Mouse (Mus musculus): ENCODE data around the gene Fam126a. TPM values are rescaled to one million over a fixed set of nuclear protein-coding genes. Genes with fewer than 3 reads are reported as not detected.

Fam126a gene
- total and polyA plus RNA-seq, 3 experiments: 9.2 to 44.1 (median 41.3) TPM

GRCm38 (mm10) chr5:24054382-24054781 lies 23.9 kb upstream of the Fam126a start:
- intact Hi-C loops (cut with DNase I): loop anchor here (2.0 kb wide), 1 partner anchor 164 kb away; no protein-coding TSS in a partner anchor
- no peak for DNase-seq
- H3K9ac ChIP-seq (ENCODE audit: low read depth, low read length): no peak overlapping the region
- 86% methylated on average over 3 of the region's 3 CpGs for WGBS
- no peak for TF ChIP-seq EP300 (IDR thresholded peaks at IDR 0.05; ENCODE audit: insufficient read depth, low read depth, low read length)
- TF ChIP-seq CTCF (IDR thresholded peaks at IDR 0.05): peak; percentile 62
- peaks cover 4% of the 10 kb centered on the region for H3K4me1 ChIP-seq (ENCODE audit: control insufficient read depth, insufficient read depth, low read length)
- H3K27me3 ChIP-seq (ENCODE audit: control insufficient read depth, insufficient read depth, low read length): no peaks in the 10 kb centered on the region
- peaks cover 6% of the 10 kb centered on the region; the same call in 1 of the 2 replicates for H3K36me3 ChIP-seq (ENCODE audit: control insufficient read depth, insufficient read depth, low read length)
- peak overlapping the region; percentile 76 for H3K27ac ChIP-seq
- no peak overlapping the region for H3K4me3 ChIP-seq
- no peaks in the 10 kb centered on the region for H3K79me2 ChIP-seq (replicated peaks; ENCODE audit: control insufficient read depth, insufficient read depth, low read length)

- no peaks in the 10 kb centered on the region for H3K27me3 ChIP-seq (ENCODE audit: control insufficient read depth, insufficient read depth, low read length)
- peak overlapping the region; percentile 76 for H3K27ac ChIP-seq
- H3K4me3 ChIP-seq: no peak overlapping the region
- WGBS: 8% methylated on average over 9 of the region's 9 CpGs
- TF ChIP-seq POLR2A (IDR thresholded peaks at IDR 0.05; ENCODE audit: insufficient read depth, low read depth, low read length) (no peak), EP300 (IDR thresholded peaks at IDR 0.05; ENCODE audit: insufficient read depth, low read depth, low read length) (0 out of 2 replicates have a peak, but pooled peaks have one; percentile 47), CTCF (IDR thresholded peaks at IDR 0.05) (no peak)
- intact Hi-C loops (cut with DNase I): loop anchor here (2.0 kb wide), 2 partner anchors 23 to 163 kb away; partner anchors contain the start of gene Fam126a
- H3K36me3 ChIP-seq (ENCODE audit: control insufficient read depth, insufficient read depth, low read length): peaks cover 6% of the 10 kb centered on the region; the same call in 1 of the 2 replicates
- DNase-seq: peak; percentile 41 to 52
- H3K4me1 ChIP-seq (ENCODE audit: control insufficient read depth, insufficient read depth, low read length): peaks cover 4% of the 10 kb centered on the region
- no peak overlapping the region for H3K9ac ChIP-seq (ENCODE audit: low read depth, low read length)
- H3K79me2 ChIP-seq (replicated peaks; ENCODE audit: control insufficient read depth, insufficient read depth, low read length): no peaks in the 10 kb centered on the region
Observed at GRCm38 (mm10) chr5:24053245-24054190, 23.0 kb upstream of the Fam126a start.

- no peak for TF ChIP-seq EP300 (IDR thresholded peaks at IDR 0.05; ENCODE audit: insufficient read depth, low read depth, low read length)
- no peak for TF ChIP-seq POLR2A (IDR thresholded peaks at IDR 0.05; ENCODE audit: insufficient read depth, low read depth, low read length)
- TF ChIP-seq CTCF (IDR thresholded peaks at IDR 0.05): no peak
- Histone ChIP-seq H3K27me3 (ENCODE audit: control insufficient read depth, insufficient read depth, low read length) (no peaks in the 10 kb centered on the region), H3K79me2 (replicated peaks; ENCODE audit: control insufficient read depth, insufficient read depth, low read length) (no peaks in the 10 kb centered on the region), H3K9ac (ENCODE audit: low read depth, low read length) (0 out of 2 replicates have a peak overlapping the region, but pooled peaks have one; percentile 2), H3K4me3 (no peak overlapping the region), H3K4me1 (ENCODE audit: control insufficient read depth, insufficient read depth, low read length) (peaks cover 8% of the 10 kb centered on the region), H3K36me3 (ENCODE audit: control insufficient read depth, insufficient read depth, low read length) (peaks cover 11% of the 10 kb centered on the region; the same call in 1 of the 2 replicates), H3K27ac (peak overlapping the region; percentile 76)
- no peak for DNase-seq
- WGBS: 56% methylated on average over 16 of the region's 16 CpGs
- intact Hi-C loops (cut with DNase I): loop anchor here (2.0 kb wide), 1 partner anchor 21 kb away; the partner anchor contains the start of gene Fam126a
Observed at GRCm38 (mm10) chr5:24051755-24052675, 21.5 kb upstream of the Fam126a start.

GRCm38 (mm10) chr5:24047821-24048220 lies 17.3 kb upstream of the Fam126a start:
- WGBS: 38% methylated on average over 1 of the region's 1 CpGs

GRCm38 (mm10) chr5:24047001-24047400 lies 16.5 kb upstream of the Fam126a start:
- Histone ChIP-seq H3K36me3 (ENCODE audit: control insufficient read depth, insufficient read depth, low read length) (peaks cover 5% of the 10 kb centered on the region; the same call in 1 of the 2 replicates), H3K27ac (peak overlapping the region; percentile 74), H3K27me3 (ENCODE audit: control insufficient read depth, insufficient read depth, low read length) (no peaks in the 10 kb centered on the region), H3K4me1 (ENCODE audit: control insufficient read depth, insufficient read depth, low read length) (peaks cover 5% of the 10 kb centered on the region), H3K79me2 (replicated peaks; ENCODE audit: control insufficient read depth, insufficient read depth, low read length) (no peaks in the 10 kb centered on the region), H3K9ac (ENCODE audit: low read depth, low read length) (no peak overlapping the region), H3K4me3 (no peak overlapping the region)
- DNase-seq: no peak
- intact Hi-C loops (cut with DNase I): no loop called here
- TF ChIP-seq POLR2A (IDR thresholded peaks at IDR 0.05; ENCODE audit: insufficient read depth, low read depth, low read length) (no peak), CTCF (IDR thresholded peaks at IDR 0.05) (no peak), EP300 (IDR thresholded peaks at IDR 0.05; ENCODE audit: insufficient read depth, low read depth, low read length) (no peak)
- WGBS: 84% methylated on average over 7 of the region's 7 CpGs

More at GRCm38 (mm10) chr5:24047821-24048220, 17.3 kb upstream of the Fam126a start:
- Histone ChIP-seq H3K4me1 (ENCODE audit: control insufficient read depth, insufficient read depth, low read length) (peaks cover 5% of the 10 kb centered on the region), H3K36me3 (ENCODE audit: control insufficient read depth, insufficient read depth, low read length) (peaks cover 7% of the 10 kb centered on the region; the same call in 1 of the 2 replicates), H3K27me3 (ENCODE audit: control insufficient read depth, insufficient read depth, low read length) (no peaks in the 10 kb centered on the region), H3K79me2 (replicated peaks; ENCODE audit: control insufficient read depth, insufficient read depth, low read length) (no peaks in the 10 kb centered on the region), H3K4me3 (no peak overlapping the region), H3K9ac (ENCODE audit: low read depth, low read length) (no peak overlapping the region; the same call in 1 of the 2 replicates), H3K27ac (peak overlapping the region; percentile 74)
- no peak for TF ChIP-seq EP300 (IDR thresholded peaks at IDR 0.05; ENCODE audit: insufficient read depth, low read depth, low read length)
- no peak for TF ChIP-seq POLR2A (IDR thresholded peaks at IDR 0.05; ENCODE audit: insufficient read depth, low read depth, low read length)
- no peak for TF ChIP-seq CTCF (IDR thresholded peaks at IDR 0.05)
- intact Hi-C loops (cut with DNase I): no loop called here
- no peak for DNase-seq

Data from heart, adult 2 months (tissue).